Mouse (Mus musculus) bone marrow macrophage, adult 2 months (primary cell): ENCODE measurements around the gene Usp47.

Source experiments
- CTCF ChIP-seq: IDR thresholded peaks from 2 replicates; pipeline ENCODE4 v1.5.1; 2012; ENCODE audit warnings: low read depth, mild to moderate bottlenecking, low read length, moderate library complexity
- POLR2A ChIP-seq: IDR thresholded peaks from 2 replicates; pipeline ENCODE4 v1.6.1; 2012; ENCODE audit warnings: mild to moderate bottlenecking, low read depth, low read length, borderline replicate concordance

DNA sequence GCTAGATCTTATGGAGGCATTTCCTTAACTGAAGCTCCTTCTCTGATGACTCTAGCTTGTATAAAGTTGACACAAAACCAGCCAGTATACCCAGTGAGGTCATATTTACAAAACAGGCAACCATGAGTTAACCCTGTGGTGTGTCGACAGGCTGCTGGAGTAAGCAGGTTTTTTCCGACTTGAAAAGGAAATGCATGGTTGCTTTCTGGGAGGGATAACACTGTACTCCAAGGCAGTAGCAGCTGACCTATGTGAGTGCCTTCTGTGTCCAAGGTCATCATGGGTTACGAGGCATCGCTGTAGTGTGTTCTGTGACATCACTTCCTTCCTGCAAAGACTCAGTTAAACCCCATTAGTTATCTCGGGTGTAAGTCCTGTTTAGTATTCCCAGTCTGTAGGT, 79.6 kb downstream of the Usp47 start:
- no peak for TF ChIP-seq CTCF
- no peak for TF ChIP-seq POLR2A
